Mouse (Mus musculus): ENCODE results near the gene R3hdm2. TPM values are rescaled to one million over a fixed set of nuclear protein-coding genes. Genes with fewer than 3 reads are reported as not detected.

Gene R3hdm2
- total and polyA plus RNA-seq, 2 experiments from 2014 or later: 31.5 to 42.8 TPM

DNA sequence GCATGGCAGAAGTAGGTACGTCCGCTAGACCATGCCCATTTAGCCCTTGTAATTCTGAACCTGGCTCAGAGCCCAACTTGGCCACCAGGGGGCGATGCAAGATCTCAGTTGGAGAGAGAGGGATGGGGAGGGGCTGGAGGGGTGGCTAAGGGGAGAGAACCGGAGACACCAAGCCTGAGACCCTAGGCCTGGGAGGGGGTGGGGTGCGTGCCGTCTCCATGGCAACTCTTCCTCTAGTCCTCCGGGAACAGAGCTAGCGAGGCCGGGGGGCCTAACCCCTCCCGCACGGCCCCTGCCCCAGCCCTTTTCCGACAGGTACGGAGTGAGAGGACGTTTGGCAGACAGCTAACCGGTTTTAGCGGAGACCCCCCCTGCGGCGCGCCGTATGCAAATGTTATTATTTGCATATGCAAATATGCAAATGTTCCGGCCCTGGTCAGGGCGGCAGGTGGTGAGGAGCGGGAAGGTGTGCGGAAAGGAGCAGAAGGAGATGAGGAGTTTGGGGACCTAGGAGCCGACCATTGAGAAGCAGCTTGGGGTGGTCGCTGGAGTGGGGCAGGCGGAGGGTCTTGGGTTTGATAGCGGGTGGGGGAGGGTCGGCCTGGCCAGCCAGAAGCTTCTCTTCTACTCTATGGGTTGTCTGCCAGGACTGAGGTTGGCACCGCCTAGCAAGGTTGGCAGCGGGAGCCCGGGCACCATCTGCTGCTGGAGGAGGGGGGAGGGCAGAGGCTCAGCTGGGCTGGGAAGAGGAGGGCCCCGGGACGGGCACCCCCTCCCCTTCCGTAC lies 129.1 kb downstream of the R3hdm2 start:
- no peak overlapping the region for H3K27ac ChIP-seq (ENCODE audit: low read depth)
- under 1% methylated on average over 35 of the region's 35 CpGs for WGBS
- H3K9ac ChIP-seq (replicated peaks; ENCODE audit: low read depth, low read length): 0 out of 2 replicates have a peak overlapping the region, but pooled peaks have one; percentile 3
- peak; percentile 91 for TF ChIP-seq CTCF (IDR thresholded peaks at IDR 0.05; ENCODE audit: low read depth)
- TF ChIP-seq EP300 (IDR thresholded peaks at IDR 0.05; ENCODE audit: low read depth): no peak
- H3K4me3 ChIP-seq (ENCODE audit: low read depth, low read length): peak overlapping the region; percentile 41
- no peaks in the 10 kb centered on the region for H3K9me3 ChIP-seq (replicated peaks; ENCODE audit: control insufficient read depth, low read length)
- H3K4me1 ChIP-seq (ENCODE audit: control insufficient read depth, insufficient read depth): peaks cover 15% of the 10 kb centered on the region; the same call in 1 of the 2 replicates
- peaks cover 64% of the 10 kb centered on the region for H3K27me3 ChIP-seq (ENCODE audit: control insufficient read depth, insufficient read depth, low read length)
- peak; percentile 54 for ATAC-seq (ENCODE audit: insufficient read depth, low read depth)
- H3K4me2 ChIP-seq (ENCODE audit: low read depth, low read length): peak overlapping the region; percentile 64
- no peaks in the 10 kb centered on the region for H3K36me3 ChIP-seq (replicated peaks; ENCODE audit: control insufficient read depth, insufficient read depth, low read length)
- DNase-seq (ENCODE audit: low spot score): peak; percentile 69

- Histone ChIP-seq H3K27me3 (ENCODE audit: control insufficient read depth, insufficient read depth, low read length) (peaks cover 68% of the 10 kb centered on the region), H3K4me3 (ENCODE audit: low read depth, low read length) (peak overlapping the region; percentile 41; the same call in 1 of the 2 replicates), H3K36me3 (replicated peaks; ENCODE audit: control insufficient read depth, insufficient read depth, low read length) (no peaks in the 10 kb centered on the region), H3K9me3 (replicated peaks; ENCODE audit: control insufficient read depth, low read length) (no peaks in the 10 kb centered on the region), H3K9ac (replicated peaks; ENCODE audit: low read depth, low read length) (no peak overlapping the region), H3K27ac (ENCODE audit: low read depth) (no peak overlapping the region), H3K4me1 (ENCODE audit: control insufficient read depth, insufficient read depth) (peaks cover 19% of the 10 kb centered on the region; the same call in 1 of the 2 replicates), H3K4me2 (ENCODE audit: low read depth, low read length) (peak overlapping the region; percentile 64; the same call in 1 of the 2 replicates)
- no peak for DNase-seq (ENCODE audit: low spot score)
- WGBS: 24% methylated on average over 17 of the region's 17 CpGs
- TF ChIP-seq EP300 (IDR thresholded peaks at IDR 0.05; ENCODE audit: low read depth) (no peak), CTCF (IDR thresholded peaks at IDR 0.05; ENCODE audit: low read depth) (no peak)
- no peak for ATAC-seq (ENCODE audit: insufficient read depth, low read depth)
These were observed 129.9 kb downstream of the R3hdm2 start for GRCm38 (mm10) chr10:127509837-127510701.

GRCm38 (mm10) chr10:127510895-127511617 lies 130.9 kb downstream of the R3hdm2 start:
- H3K4me1 ChIP-seq (ENCODE audit: control insufficient read depth, insufficient read depth): peaks cover 22% of the 10 kb centered on the region
- ATAC-seq (ENCODE audit: insufficient read depth, low read depth): no peak
- TF ChIP-seq EP300 (IDR thresholded peaks at IDR 0.05; ENCODE audit: low read depth): no peak
- TF ChIP-seq CTCF (IDR thresholded peaks at IDR 0.05; ENCODE audit: low read depth): no peak
- H3K4me3 ChIP-seq (ENCODE audit: low read depth, low read length): peak overlapping the region; percentile 47; the same call in 1 of the 2 replicates
- H3K27me3 ChIP-seq (ENCODE audit: control insufficient read depth, insufficient read depth, low read length): peaks cover 68% of the 10 kb centered on the region
- WGBS: 16% methylated on average over 11 of the region's 11 CpGs
- H3K27ac ChIP-seq (ENCODE audit: low read depth): no peak overlapping the region
- DNase-seq (ENCODE audit: low spot score): no peak
- H3K4me2 ChIP-seq (ENCODE audit: low read depth, low read length): peak overlapping the region; percentile 65
- H3K9ac ChIP-seq (replicated peaks; ENCODE audit: low read depth, low read length): no peak overlapping the region
- H3K36me3 ChIP-seq (replicated peaks; ENCODE audit: control insufficient read depth, insufficient read depth, low read length): no peaks in the 10 kb centered on the region
- no peaks in the 10 kb centered on the region for H3K9me3 ChIP-seq (replicated peaks; ENCODE audit: control insufficient read depth, low read length)

DNA sequence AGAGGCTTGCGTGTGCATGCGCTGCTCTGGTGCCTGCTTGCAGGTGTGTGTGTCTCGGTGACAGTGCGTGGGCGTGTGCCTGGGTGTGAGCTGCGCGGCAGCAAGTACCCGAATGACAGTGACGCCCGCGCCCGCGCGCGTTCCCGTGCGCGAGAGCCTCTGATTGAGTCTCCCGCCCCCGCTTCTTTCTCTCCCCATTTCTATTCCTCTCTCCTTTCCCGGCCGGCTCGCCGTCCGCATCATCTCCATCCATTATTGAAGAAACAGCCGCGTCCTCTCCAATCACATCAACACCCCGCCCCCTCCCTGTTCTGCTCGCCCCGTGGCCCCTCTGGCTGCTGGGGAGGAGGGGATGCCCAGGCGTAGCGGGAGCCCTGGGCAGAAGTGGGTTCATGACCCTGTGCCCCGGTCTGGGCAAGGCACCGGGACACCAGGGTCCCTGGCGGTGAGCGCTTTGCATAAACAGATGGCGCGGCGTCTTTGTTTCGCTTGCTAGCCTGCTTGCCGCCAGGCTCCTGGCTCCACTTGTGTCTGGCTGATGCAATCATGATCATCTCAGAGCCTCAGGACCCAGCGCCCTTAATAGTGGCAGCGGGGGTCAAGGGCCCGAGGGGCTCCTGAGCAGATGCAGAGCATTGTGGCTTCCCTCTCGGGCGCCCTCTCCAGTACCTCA lies 131.6 kb downstream of the R3hdm2 start:
- Histone ChIP-seq H3K4me1 (ENCODE audit: control insufficient read depth, insufficient read depth) (peaks cover 29% of the 10 kb centered on the region), H3K36me3 (replicated peaks; ENCODE audit: control insufficient read depth, insufficient read depth, low read length) (no peaks in the 10 kb centered on the region), H3K27ac (ENCODE audit: low read depth) (no peak overlapping the region), H3K4me3 (ENCODE audit: low read depth, low read length) (peak overlapping the region; percentile 47), H3K9ac (replicated peaks; ENCODE audit: low read depth, low read length) (0 out of 2 replicates have a peak overlapping the region, but pooled peaks have one; percentile 12), H3K9me3 (replicated peaks; ENCODE audit: control insufficient read depth, low read length) (no peaks in the 10 kb centered on the region), H3K27me3 (ENCODE audit: control insufficient read depth, insufficient read depth, low read length) (peaks cover 68% of the 10 kb centered on the region), H3K4me2 (ENCODE audit: low read depth, low read length) (peak overlapping the region; percentile 65)
- DNase-seq (ENCODE audit: low spot score): no peak
- under 1% methylated on average over 46 of the region's 46 CpGs for WGBS
- ATAC-seq (ENCODE audit: insufficient read depth, low read depth): no peak
- TF ChIP-seq EP300 (IDR thresholded peaks at IDR 0.05; ENCODE audit: low read depth) (no peak), CTCF (IDR thresholded peaks at IDR 0.05; ENCODE audit: low read depth) (peak; percentile 14; the same call in 1 of the 2 replicates)

Measured in heart, postnatal 0 days (tissue).